Mouse (Mus musculus) embryonic fibroblast, embryonic 13.5 days (primary cell): ENCODE data around the gene 1810043G02Rik.

Source experiments
- CTCF ChIP-seq: IDR thresholded peaks from 2 replicates; pipeline ENCODE4 v1.5.1; 2011; ENCODE audit warnings: mild to moderate bottlenecking, control low read depth, low read length, moderate library complexity, borderline replicate concordance; ENCODE audit not compliant: insufficient read depth
- POLR2A ChIP-seq: IDR thresholded peaks from 2 replicates; pipeline ENCODE4 v1.6.1; 2011; ENCODE audit warnings: low read depth, mild to moderate bottlenecking, control low read depth, low read length, moderate library complexity

- TF ChIP-seq CTCF (no peak), POLR2A (no peak)
Measured at GRCm38 (mm10) chr10:78007203-78007602, 28.9 kb downstream of the 1810043G02Rik start.
